Mouse (Mus musculus): ENCODE data around the gene S100a1. TPM values are rescaled to one million over a fixed set of nuclear protein-coding genes. Genes with fewer than 3 reads are reported as not detected.

The S100a1 gene
- 115 and 123 TPM in 2 replicates for total RNA-seq (2014; rRNA removed)
- 241 and 335 TPM in 2 replicates for polyA plus RNA-seq (2012; rRNA removed)

- Histone ChIP-seq H3K4me1 (ENCODE audit: control insufficient read depth, insufficient read depth, low read length) (peaks cover 14% of the 10 kb centered on the region), H3K36me3 (ENCODE audit: control insufficient read depth, insufficient read depth, low read length) (peaks cover 3% of the 10 kb centered on the region), H3K27me3 (ENCODE audit: control insufficient read depth, insufficient read depth, low read length) (no peaks in the 10 kb centered on the region), H3K79me2 (ENCODE audit: control insufficient read depth, insufficient read depth, low read length) (no peaks in the 10 kb centered on the region; the same call in 1 of the 2 replicates), H3K4me3 (ENCODE audit: insufficient read depth, low read depth, low read length) (peak within 1 kb of the TSS; percentile 53), H3K27ac (replicated peaks; ENCODE audit: insufficient read depth, low read depth, low read length) (peak within 1 kb of the TSS; percentile 91), H3K9ac (ENCODE audit: low read depth, low read length) (peak within 1 kb of the TSS; percentile 78)
- TF ChIP-seq CTCF (IDR thresholded peaks at IDR 0.05; ENCODE audit: low read depth, low read length) (peak; percentile 67), POLR2A (IDR thresholded peaks at IDR 0.05; ENCODE audit: extremely low read depth, insufficient read depth, low read length) (0 out of 2 replicates have a peak, but pooled peaks have one; percentile 49)
- under 1% methylated on average over 25 of the region's 25 CpGs for WGBS
- peak; percentile 89 for DNase-seq (ENCODE audit: extremely low read depth, low read depth, low spot score)
Observed at GRCm38 (mm10) chr3:90513796-90514590, at the start of gene S100a1, which contains the start of gene S100a13. Gene S100a1, minus strand, starts transcription at chr3:90514392. Gene S100a13, plus strand, starts transcription at chr3:90514435.

GRCm38 (mm10) chr3:90560008-90560628 is 45.9 kb upstream of the S100a1 start, which contains the start of gene S100a3:
Gene S100a3, plus strand, starts transcription at chr3:90560578.
- TF ChIP-seq CTCF (IDR thresholded peaks at IDR 0.05; ENCODE audit: low read depth, low read length) (no peak), POLR2A (IDR thresholded peaks at IDR 0.05; ENCODE audit: extremely low read depth, insufficient read depth, low read length) (no peak)
- no peaks in the 10 kb centered on the region for H3K4me1 ChIP-seq (ENCODE audit: control insufficient read depth, insufficient read depth, low read length)
- H3K9ac ChIP-seq (ENCODE audit: low read depth, low read length) = no peak within 1 kb of the TSS
- no peak within 1 kb of the TSS for H3K27ac ChIP-seq (replicated peaks; ENCODE audit: insufficient read depth, low read depth, low read length)
- 87% methylated on average over 6 of the region's 6 CpGs for WGBS
- no peaks in the 10 kb centered on the region for H3K27me3 ChIP-seq (ENCODE audit: control insufficient read depth, insufficient read depth, low read length)
- H3K36me3 ChIP-seq (ENCODE audit: control insufficient read depth, insufficient read depth, low read length) = no peaks in the 10 kb centered on the region
- no peak within 1 kb of the TSS for H3K4me3 ChIP-seq (ENCODE audit: insufficient read depth, low read depth, low read length)
- H3K79me2 ChIP-seq (ENCODE audit: control insufficient read depth, insufficient read depth, low read length) = no peaks in the 10 kb centered on the region
- no peak for DNase-seq (ENCODE audit: extremely low read depth, low read depth, low spot score)

DNA sequence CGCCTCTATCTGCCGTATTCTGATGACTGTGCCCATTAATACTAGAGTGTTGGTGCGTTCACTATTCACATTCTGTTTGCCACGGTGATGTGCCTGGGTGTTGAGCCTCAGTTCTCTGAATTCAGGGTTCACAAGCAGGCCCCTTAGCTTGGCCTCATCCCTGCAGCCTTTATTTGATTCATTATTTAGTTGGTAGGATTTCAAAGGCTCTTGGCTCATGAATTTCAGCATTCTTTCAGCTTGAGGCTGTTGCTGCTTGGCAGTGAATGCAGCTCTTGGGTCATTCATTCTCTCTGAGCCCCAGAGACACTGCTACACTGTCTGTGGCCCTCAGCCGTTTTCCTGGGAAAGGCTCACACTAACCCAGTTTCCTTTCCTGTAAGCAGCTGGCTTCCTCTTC is 41.8 kb upstream of the S100a1 start:
- DNase-seq (ENCODE audit: extremely low read depth, low read depth, low spot score) = no peak
- WGBS = 80% methylated on average over 5 of the region's 5 CpGs
- H3K9ac ChIP-seq (ENCODE audit: low read depth, low read length) = no peak overlapping the region
- H3K27ac ChIP-seq (replicated peaks; ENCODE audit: insufficient read depth, low read depth, low read length) = no peak overlapping the region
- no peaks in the 10 kb centered on the region for H3K4me1 ChIP-seq (ENCODE audit: control insufficient read depth, insufficient read depth, low read length)
- H3K36me3 ChIP-seq (ENCODE audit: control insufficient read depth, insufficient read depth, low read length) = no peaks in the 10 kb centered on the region
- no peaks in the 10 kb centered on the region for H3K27me3 ChIP-seq (ENCODE audit: control insufficient read depth, insufficient read depth, low read length)
- H3K79me2 ChIP-seq (ENCODE audit: control insufficient read depth, insufficient read depth, low read length) = no peaks in the 10 kb centered on the region
- no peak for TF ChIP-seq CTCF (IDR thresholded peaks at IDR 0.05; ENCODE audit: low read depth, low read length)
- no peak for TF ChIP-seq POLR2A (IDR thresholded peaks at IDR 0.05; ENCODE audit: extremely low read depth, insufficient read depth, low read length)
- no peak overlapping the region for H3K4me3 ChIP-seq (ENCODE audit: insufficient read depth, low read depth, low read length)

DNA sequence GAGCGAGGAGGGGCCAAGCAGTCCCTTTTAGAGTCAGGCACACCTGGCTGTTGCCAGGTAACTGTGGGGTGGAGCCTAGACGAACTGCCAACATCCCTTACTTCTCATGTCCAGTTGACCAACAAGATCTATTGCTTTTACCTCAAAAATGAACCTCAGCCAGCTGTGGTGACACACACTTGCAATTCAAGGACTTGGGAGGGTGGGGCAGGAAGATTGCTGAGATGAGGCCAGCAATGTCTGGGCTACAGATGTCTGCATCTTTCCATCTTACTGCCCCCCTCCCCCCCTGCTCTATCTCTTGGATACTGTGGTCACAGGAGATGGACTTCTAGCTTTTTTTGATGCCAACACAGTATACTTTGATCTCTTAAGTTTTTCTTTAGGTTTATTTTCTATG is 38.0 kb upstream of the S100a1 start:
- no peaks in the 10 kb centered on the region for H3K4me1 ChIP-seq (ENCODE audit: control insufficient read depth, insufficient read depth, low read length)
- WGBS = 81% methylated on average over 2 of the region's 2 CpGs
- no peaks in the 10 kb centered on the region for H3K36me3 ChIP-seq (ENCODE audit: control insufficient read depth, insufficient read depth, low read length)
- no peak overlapping the region for H3K9ac ChIP-seq (ENCODE audit: low read depth, low read length)
- no peak overlapping the region for H3K4me3 ChIP-seq (ENCODE audit: insufficient read depth, low read depth, low read length)
- DNase-seq (ENCODE audit: extremely low read depth, low read depth, low spot score) = no peak
- TF ChIP-seq CTCF (IDR thresholded peaks at IDR 0.05; ENCODE audit: low read depth, low read length) (no peak), POLR2A (IDR thresholded peaks at IDR 0.05; ENCODE audit: extremely low read depth, insufficient read depth, low read length) (no peak)
- no peaks in the 10 kb centered on the region for H3K79me2 ChIP-seq (ENCODE audit: control insufficient read depth, insufficient read depth, low read length)
- no peaks in the 10 kb centered on the region for H3K27me3 ChIP-seq (ENCODE audit: control insufficient read depth, insufficient read depth, low read length)
- no peak overlapping the region for H3K27ac ChIP-seq (replicated peaks; ENCODE audit: insufficient read depth, low read depth, low read length)

DNA sequence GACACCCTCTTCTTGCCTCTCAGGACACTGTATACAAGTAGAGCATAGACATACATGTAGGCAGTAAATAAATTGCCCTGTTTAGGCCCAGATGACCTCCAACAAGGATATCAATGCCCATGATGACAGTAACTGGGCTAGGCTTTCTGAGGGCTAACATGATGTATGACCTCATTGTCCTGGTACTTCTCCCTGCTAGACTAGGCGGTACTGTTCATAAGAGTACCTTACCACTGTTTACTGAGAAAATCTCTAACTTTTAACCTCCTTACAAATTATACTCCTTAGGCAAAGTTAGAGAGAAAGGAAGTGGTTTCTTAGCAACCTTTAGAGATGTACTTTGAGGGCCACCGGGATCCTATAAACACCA is 36.2 kb upstream of the S100a1 start:
- no peaks in the 10 kb centered on the region for H3K36me3 ChIP-seq (ENCODE audit: control insufficient read depth, insufficient read depth, low read length)
- H3K27me3 ChIP-seq (ENCODE audit: control insufficient read depth, insufficient read depth, low read length) = no peaks in the 10 kb centered on the region
- no peaks in the 10 kb centered on the region for H3K4me1 ChIP-seq (ENCODE audit: control insufficient read depth, insufficient read depth, low read length)
- H3K79me2 ChIP-seq (ENCODE audit: control insufficient read depth, insufficient read depth, low read length) = no peaks in the 10 kb centered on the region
- no peak overlapping the region for H3K4me3 ChIP-seq (ENCODE audit: insufficient read depth, low read depth, low read length)
- DNase-seq (ENCODE audit: extremely low read depth, low read depth, low spot score) = no peak
- H3K9ac ChIP-seq (ENCODE audit: low read depth, low read length) = no peak overlapping the region
- 97% methylated on average over 2 of the region's 2 CpGs for WGBS
- H3K27ac ChIP-seq (replicated peaks; ENCODE audit: insufficient read depth, low read depth, low read length) = no peak overlapping the region
- TF ChIP-seq CTCF (IDR thresholded peaks at IDR 0.05; ENCODE audit: low read depth, low read length) = no peak
- TF ChIP-seq POLR2A (IDR thresholded peaks at IDR 0.05; ENCODE audit: extremely low read depth, insufficient read depth, low read length) = no peak

All from liver, adult 2 months (tissue).